Mouse (Mus musculus): ENCODE results near the gene Rasa3. TPM values are rescaled to one million over a fixed set of nuclear protein-coding genes. Genes with fewer than 3 reads are reported as not detected.
A peak's percentile ranks its signal among the peaks of the same experiment; 100 is the strongest.

The Rasa3 gene
- polyA plus RNA-seq, 1 experiment from 2014 or later, result 27.4 TPM

DNA sequence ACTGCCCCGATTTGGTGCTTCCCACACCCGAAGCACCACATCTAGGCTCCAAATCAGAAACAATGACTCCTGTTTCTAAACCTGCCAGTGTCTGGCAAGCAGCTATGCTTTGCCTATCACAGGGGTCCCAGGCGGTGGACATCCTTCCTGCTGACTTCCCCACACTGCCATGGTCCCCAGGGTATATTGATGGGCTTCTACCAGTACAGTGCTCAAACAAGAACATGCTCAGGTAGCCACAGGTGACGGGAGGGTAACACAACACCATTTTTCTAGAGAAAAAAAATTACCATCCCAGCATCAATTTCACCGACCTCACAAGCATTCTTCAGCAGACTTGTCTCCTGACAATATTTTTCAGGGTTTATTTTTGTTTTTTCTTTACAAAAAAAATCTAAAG, 47.2 kb downstream of the Rasa3 start:
- H3K4me2 ChIP-seq (ENCODE audit: low read depth, low read length), result no peak overlapping the region
- peaks cover 6% of the 10 kb centered on the region for H3K4me1 ChIP-seq (ENCODE audit: control insufficient read depth, insufficient read depth, low read length)
- H3K27ac ChIP-seq (ENCODE audit: low read length), result no peak overlapping the region
- no peak for ATAC-seq (replicated peaks; ENCODE audit: extremely low read depth, insufficient read depth, low FRiP score)
- peaks cover 6% of the 10 kb centered on the region for H3K9me3 ChIP-seq (replicated peaks; ENCODE audit: control insufficient read depth, low read length)
- H3K36me3 ChIP-seq (ENCODE audit: control insufficient read depth, insufficient read depth), result peaks cover 13% of the 10 kb centered on the region
- no peaks in the 10 kb centered on the region for H3K27me3 ChIP-seq (ENCODE audit: control insufficient read depth, insufficient read depth, low read length)
- no peak overlapping the region for H3K9ac ChIP-seq (ENCODE audit: low read length)
- no peak overlapping the region for H3K4me3 ChIP-seq (ENCODE audit: low read length)
- 72% methylated on average over 5 of the region's 5 CpGs for WGBS

DNA sequence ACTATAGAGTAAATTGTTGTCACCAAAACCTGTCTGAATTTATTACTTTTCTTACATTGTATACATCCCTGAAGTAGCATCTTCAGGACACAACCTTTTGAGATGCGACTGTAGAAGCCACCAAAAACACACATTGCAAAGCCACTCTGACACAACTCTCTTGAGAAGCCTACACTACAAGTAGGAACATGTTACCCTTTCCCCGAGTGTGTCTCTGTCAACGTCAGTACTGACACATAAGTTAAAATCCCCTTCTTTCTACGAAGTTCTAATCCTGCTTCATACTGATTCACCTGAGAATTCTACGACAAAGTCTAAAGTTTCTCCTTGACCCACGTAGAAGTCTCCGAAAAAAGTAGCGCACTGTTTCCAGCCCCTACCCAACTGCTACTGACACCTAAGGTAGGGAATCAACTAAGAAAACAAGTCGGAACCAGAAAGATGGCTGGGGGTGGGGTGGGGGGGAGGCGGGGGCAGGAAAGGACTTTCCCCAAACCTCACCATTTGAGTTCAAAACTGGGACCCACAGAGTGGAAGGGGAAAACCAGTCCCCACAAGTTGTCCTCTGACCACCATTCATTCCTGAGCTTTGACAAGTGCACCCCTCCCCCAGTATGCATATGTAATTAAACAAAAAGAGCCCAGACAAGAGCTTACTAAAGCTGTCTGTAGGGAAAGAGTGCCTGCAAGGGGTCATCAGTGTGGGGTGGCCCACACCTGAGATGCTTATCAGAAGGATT, 47.9 kb downstream of the Rasa3 start:
- Histone ChIP-seq H3K36me3 (ENCODE audit: control insufficient read depth, insufficient read depth) (peaks cover 13% of the 10 kb centered on the region), H3K4me3 (ENCODE audit: low read length) (no peak overlapping the region), H3K9me3 (replicated peaks; ENCODE audit: control insufficient read depth, low read length) (peaks cover 6% of the 10 kb centered on the region), H3K4me2 (ENCODE audit: low read depth, low read length) (no peak overlapping the region), H3K27ac (ENCODE audit: low read length) (no peak overlapping the region), H3K27me3 (ENCODE audit: control insufficient read depth, insufficient read depth, low read length) (no peaks in the 10 kb centered on the region), H3K9ac (ENCODE audit: low read length) (no peak overlapping the region), H3K4me1 (ENCODE audit: control insufficient read depth, insufficient read depth, low read length) (peaks cover 12% of the 10 kb centered on the region)
- ATAC-seq (replicated peaks; ENCODE audit: extremely low read depth, insufficient read depth, low FRiP score), result no peak
- WGBS, result 82% methylated on average over 10 of the region's 10 CpGs

DNA sequence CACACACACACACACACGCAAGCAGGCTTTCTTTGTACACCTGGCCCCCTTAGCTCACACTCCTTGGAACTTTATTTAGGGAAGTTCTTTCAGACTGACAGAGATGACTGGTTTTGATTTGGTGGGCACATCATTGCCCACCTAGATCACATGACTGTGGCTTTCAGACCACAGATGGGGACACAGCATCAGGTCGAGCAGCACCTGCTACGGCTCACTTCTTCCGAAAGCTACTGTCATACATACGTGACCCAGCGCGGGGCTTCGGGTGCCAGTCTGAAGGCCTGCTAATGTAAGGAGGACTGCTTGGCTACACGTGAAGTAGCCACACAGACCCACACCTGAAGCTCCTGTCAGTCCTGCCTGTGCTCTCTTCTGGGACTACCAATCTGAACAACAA, 49.3 kb downstream of the Rasa3 start:
- Histone ChIP-seq H3K9ac (ENCODE audit: low read length) (no peak overlapping the region), H3K36me3 (ENCODE audit: control insufficient read depth, insufficient read depth) (peaks cover 7% of the 10 kb centered on the region), H3K4me1 (ENCODE audit: control insufficient read depth, insufficient read depth, low read length) (peaks cover 25% of the 10 kb centered on the region), H3K9me3 (replicated peaks; ENCODE audit: control insufficient read depth, low read length) (peaks cover 3% of the 10 kb centered on the region; the same call in 1 of the 2 replicates), H3K4me3 (ENCODE audit: low read length) (no peak overlapping the region), H3K27ac (ENCODE audit: low read length) (no peak overlapping the region), H3K27me3 (ENCODE audit: control insufficient read depth, insufficient read depth, low read length) (no peaks in the 10 kb centered on the region), H3K4me2 (ENCODE audit: low read depth, low read length) (no peak overlapping the region)
- WGBS, result 86% methylated on average over 9 of the region's 9 CpGs
- no peak for ATAC-seq (replicated peaks; ENCODE audit: extremely low read depth, insufficient read depth, low FRiP score)

DNA sequence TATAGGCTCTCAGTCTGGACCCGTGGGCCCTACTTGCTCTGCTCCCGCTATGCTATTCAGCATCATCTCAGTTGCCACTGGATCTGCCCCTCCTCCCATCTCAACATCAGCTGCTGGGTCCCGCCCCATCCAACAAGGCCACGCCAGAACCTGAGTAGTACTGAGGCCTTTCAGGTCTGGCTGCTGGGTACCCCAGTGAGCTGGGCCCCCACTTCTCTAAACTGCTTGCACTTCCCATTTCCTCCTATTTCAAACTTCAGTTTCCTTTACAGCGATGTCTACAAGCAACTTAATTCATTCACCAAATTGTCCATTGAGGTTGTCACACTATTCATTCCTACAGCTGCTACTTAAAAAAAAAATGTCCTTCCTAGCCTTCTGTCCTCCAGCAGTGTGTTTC, 49.8 kb downstream of the Rasa3 start:
- H3K27ac ChIP-seq (ENCODE audit: low read length), result no peak overlapping the region
- no peaks in the 10 kb centered on the region for H3K27me3 ChIP-seq (ENCODE audit: control insufficient read depth, insufficient read depth, low read length)
- no peak overlapping the region for H3K4me2 ChIP-seq (ENCODE audit: low read depth, low read length)
- H3K9me3 ChIP-seq (replicated peaks; ENCODE audit: control insufficient read depth, low read length), result peaks cover 3% of the 10 kb centered on the region; the same call in 1 of the 2 replicates
- 90% methylated on average over 5 of the region's 5 CpGs for WGBS
- no peak overlapping the region for H3K9ac ChIP-seq (ENCODE audit: low read length)
- ATAC-seq (replicated peaks; ENCODE audit: extremely low read depth, insufficient read depth, low FRiP score), result no peak
- H3K4me3 ChIP-seq (ENCODE audit: low read length), result no peak overlapping the region
- peaks cover 24% of the 10 kb centered on the region for H3K4me1 ChIP-seq (ENCODE audit: control insufficient read depth, insufficient read depth, low read length)
- H3K36me3 ChIP-seq (ENCODE audit: control insufficient read depth, insufficient read depth), result peaks cover 7% of the 10 kb centered on the region

DNA sequence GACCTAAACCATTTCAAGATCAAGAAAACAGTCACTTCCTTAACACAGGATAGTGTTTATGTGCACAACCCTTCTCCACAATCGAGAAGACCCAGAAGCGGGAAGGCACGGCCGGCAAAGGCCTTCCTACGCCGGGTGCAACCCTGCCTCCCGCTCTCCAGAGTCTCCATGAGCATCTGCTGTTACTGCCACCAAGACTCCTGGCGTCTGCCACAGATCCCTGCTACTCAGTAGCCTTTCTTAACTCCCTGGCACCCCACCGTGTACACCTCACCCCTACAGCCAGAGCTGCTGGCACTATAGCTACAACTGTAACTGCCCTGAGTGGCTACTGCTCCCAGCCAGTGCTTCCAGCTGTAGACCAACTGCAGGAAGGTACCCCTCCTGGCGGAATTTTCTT, 51.3 kb downstream of the Rasa3 start:
- H3K4me2 ChIP-seq (ENCODE audit: low read depth, low read length), result no peak overlapping the region
- H3K4me3 ChIP-seq (ENCODE audit: low read length), result no peak overlapping the region
- no peak overlapping the region for H3K27ac ChIP-seq (ENCODE audit: low read length)
- H3K36me3 ChIP-seq (ENCODE audit: control insufficient read depth, insufficient read depth), result peaks cover 7% of the 10 kb centered on the region
- H3K9me3 ChIP-seq (replicated peaks; ENCODE audit: control insufficient read depth, low read length), result peaks cover 3% of the 10 kb centered on the region; the same call in 1 of the 2 replicates
- H3K4me1 ChIP-seq (ENCODE audit: control insufficient read depth, insufficient read depth, low read length), result peaks cover 24% of the 10 kb centered on the region
- WGBS, result 85% methylated on average over 10 of the region's 10 CpGs
- H3K27me3 ChIP-seq (ENCODE audit: control insufficient read depth, insufficient read depth, low read length), result no peaks in the 10 kb centered on the region
- no peak overlapping the region for H3K9ac ChIP-seq (ENCODE audit: low read length)
- no peak for ATAC-seq (replicated peaks; ENCODE audit: extremely low read depth, insufficient read depth, low FRiP score)

DNA sequence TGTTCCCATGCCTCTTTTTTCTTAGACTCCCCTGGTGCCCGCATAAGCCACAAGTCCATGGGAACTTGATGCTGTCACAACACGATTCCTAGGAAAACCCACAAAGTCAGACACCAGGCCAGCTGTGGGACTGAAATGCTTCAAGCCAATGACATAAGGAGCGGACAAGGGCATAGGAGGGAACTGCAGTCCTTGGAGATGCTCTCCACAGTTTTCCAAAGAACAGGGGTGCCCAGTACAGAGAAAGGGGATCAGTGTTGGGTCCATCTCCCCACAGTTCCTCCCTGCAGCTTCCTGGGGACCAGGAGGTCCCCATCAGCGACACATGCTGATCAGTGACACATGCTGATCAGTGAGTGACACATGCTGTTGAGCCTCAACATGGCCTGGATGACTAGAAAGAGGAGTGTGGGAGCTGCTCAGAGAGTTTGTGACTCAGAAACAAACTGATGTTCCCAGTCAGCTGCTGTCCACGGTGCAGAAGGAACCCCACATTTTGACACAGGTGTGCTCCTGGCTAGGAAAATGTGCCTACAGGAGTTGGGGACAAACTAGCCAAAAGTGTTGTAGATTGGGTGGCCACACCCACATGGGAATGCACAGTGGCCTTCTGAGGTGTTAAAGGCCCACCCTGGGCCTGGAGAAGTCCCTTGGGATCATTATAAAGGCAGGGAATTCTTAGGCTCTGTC, 52.0 kb downstream of the Rasa3 start:
- peak overlapping the region; percentile 69 for H3K27ac ChIP-seq (ENCODE audit: low read length)
- peaks cover 26% of the 10 kb centered on the region for H3K4me1 ChIP-seq (ENCODE audit: control insufficient read depth, insufficient read depth, low read length)
- 62% methylated on average over 5 of the region's 5 CpGs for WGBS
- H3K4me3 ChIP-seq (ENCODE audit: low read length), result no peak overlapping the region
- no peak overlapping the region for H3K4me2 ChIP-seq (ENCODE audit: low read depth, low read length)
- peaks cover 3% of the 10 kb centered on the region; the same call in 1 of the 2 replicates for H3K9me3 ChIP-seq (replicated peaks; ENCODE audit: control insufficient read depth, low read length)
- peaks cover 7% of the 10 kb centered on the region for H3K36me3 ChIP-seq (ENCODE audit: control insufficient read depth, insufficient read depth)
- no peaks in the 10 kb centered on the region for H3K27me3 ChIP-seq (ENCODE audit: control insufficient read depth, insufficient read depth, low read length)
- ATAC-seq (replicated peaks; ENCODE audit: extremely low read depth, insufficient read depth, low FRiP score), result no peak
- no peak overlapping the region for H3K9ac ChIP-seq (ENCODE audit: low read length)

DNA sequence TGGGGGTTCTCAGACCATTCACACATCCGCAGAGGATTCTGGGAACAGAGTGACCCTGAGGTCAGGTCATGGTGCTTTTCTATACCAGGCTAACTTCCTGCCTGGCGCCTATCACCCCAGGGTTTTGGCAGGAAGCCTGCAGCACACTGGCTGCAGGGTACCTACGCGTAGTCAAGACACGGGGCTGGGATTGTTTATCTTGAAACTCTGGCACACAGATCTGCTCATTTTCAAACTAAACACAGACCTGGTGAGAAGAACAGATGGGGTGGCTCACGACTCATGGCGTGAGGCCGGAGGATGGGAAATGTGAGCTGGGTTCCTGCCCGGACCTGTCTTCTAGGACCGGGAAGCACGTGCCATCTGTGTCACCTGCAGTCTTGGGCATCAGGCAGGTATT, 52.5 kb downstream of the Rasa3 start:
- H3K27me3 ChIP-seq (ENCODE audit: control insufficient read depth, insufficient read depth, low read length), result no peaks in the 10 kb centered on the region
- WGBS, result 26% methylated on average over 11 of the region's 11 CpGs
- peak; percentile 53 for ATAC-seq (replicated peaks; ENCODE audit: extremely low read depth, insufficient read depth, low FRiP score)
- H3K9me3 ChIP-seq (replicated peaks; ENCODE audit: control insufficient read depth, low read length), result peaks cover 3% of the 10 kb centered on the region; the same call in 1 of the 2 replicates
- no peak overlapping the region for H3K9ac ChIP-seq (ENCODE audit: low read length)
- H3K4me1 ChIP-seq (ENCODE audit: control insufficient read depth, insufficient read depth, low read length), result peaks cover 26% of the 10 kb centered on the region
- peaks cover 7% of the 10 kb centered on the region for H3K36me3 ChIP-seq (ENCODE audit: control insufficient read depth, insufficient read depth)
- peak overlapping the region; percentile 69 for H3K27ac ChIP-seq (ENCODE audit: low read length)
- no peak overlapping the region for H3K4me3 ChIP-seq (ENCODE audit: low read length)
- no peak overlapping the region for H3K4me2 ChIP-seq (ENCODE audit: low read depth, low read length)

DNA sequence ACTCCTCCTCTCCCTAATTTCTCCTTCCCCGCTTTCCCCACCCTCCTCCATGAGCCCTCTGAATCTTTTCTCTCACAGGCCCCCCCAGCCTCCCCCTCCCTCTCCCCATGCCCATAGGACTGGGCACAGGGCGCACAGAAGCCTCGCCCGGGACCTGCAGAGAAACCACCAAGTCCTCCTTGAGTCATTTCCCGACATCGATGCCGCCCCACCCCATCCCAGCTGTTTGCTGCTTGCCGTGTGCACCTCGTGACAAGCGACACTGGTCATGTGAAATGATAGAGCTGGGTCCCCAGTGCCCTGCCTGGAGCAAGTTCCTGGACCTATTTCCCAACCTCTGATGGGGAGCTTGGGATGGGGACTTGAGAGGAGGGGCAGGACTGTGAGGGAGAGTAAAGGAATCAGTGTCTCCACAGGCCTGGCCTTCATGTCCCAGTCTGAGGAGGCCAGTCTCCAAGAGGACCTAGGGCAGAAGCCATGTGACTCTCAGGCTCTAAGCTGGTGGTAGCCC, 53.4 kb downstream of the Rasa3 start:
- H3K4me2 ChIP-seq (ENCODE audit: low read depth, low read length), result no peak overlapping the region
- H3K36me3 ChIP-seq (ENCODE audit: control insufficient read depth, insufficient read depth), result peaks cover 7% of the 10 kb centered on the region
- no peak overlapping the region for H3K4me3 ChIP-seq (ENCODE audit: low read length)
- peaks cover 3% of the 10 kb centered on the region; the same call in 1 of the 2 replicates for H3K9me3 ChIP-seq (replicated peaks; ENCODE audit: control insufficient read depth, low read length)
- H3K27ac ChIP-seq (ENCODE audit: low read length), result peak overlapping the region; percentile 69
- WGBS, result 56% methylated on average over 10 of the region's 10 CpGs
- peak; percentile 31 for ATAC-seq (replicated peaks; ENCODE audit: extremely low read depth, insufficient read depth, low FRiP score)
- H3K4me1 ChIP-seq (ENCODE audit: control insufficient read depth, insufficient read depth, low read length), result peaks cover 26% of the 10 kb centered on the region
- H3K27me3 ChIP-seq (ENCODE audit: control insufficient read depth, insufficient read depth, low read length), result no peaks in the 10 kb centered on the region
- no peak overlapping the region; the same call in 1 of the 2 replicates for H3K9ac ChIP-seq (ENCODE audit: low read length)
